In genomic region chr2:14054163-14054562, GRCm38 (mm10) we compare ENCODE assay signal across 9 mouse cellular contexts. TPM values are rescaled to one million over a fixed set of nuclear protein-coding genes. Genes with fewer than 3 reads are reported as not detected.
DNase-seq lines count a peak whose midpoint lies in the region; ATAC-seq and TF ChIP-seq lines count a peak whose summit lies in the region.
"Had no signal": no experiment of that assay in that cellular context is flagged by ENCODE, and none has a peak within 500 bp of the region (broad histone marks: within the 10 kb centered on the region; RNA-seq: fewer than 3 reads in every experiment).

No protein-coding gene starts in this region.

- TF ChIP-seq POLR2A in liver, adult 2 months (IDR thresholded peaks at IDR 0.05; ENCODE audit: extremely low read depth, insufficient read depth, low read length) = no peak
- no peak for TF ChIP-seq POLR2A in limb, embryonic 14.5 days (IDR thresholded peaks at IDR 0.05; ENCODE audit: borderline replicate concordance, extremely low read depth, insufficient read depth, insufficient read length)

- peak overlapping the region; percentile 92; the same call in 1 of the 2 replicates for H3K4me2 ChIP-seq in forebrain, postnatal 0 days (ENCODE audit: low read depth)
- no peak overlapping the region for H3K4me2 ChIP-seq in forebrain, embryonic 12.5 days
- no peak overlapping the region for H3K4me2 ChIP-seq in limb, embryonic 14.5 days (replicated peaks; ENCODE audit: low read depth, low read length, severe bottlenecking)
- peak overlapping the region; percentile 71; the same call in 1 of the 2 replicates for H3K4me2 ChIP-seq in neural tube, embryonic 14.5 days (ENCODE audit: low read depth, low read length)

- no peak overlapping the region for H3K9ac ChIP-seq in forebrain, postnatal 0 days
- H3K9ac ChIP-seq in forebrain, embryonic 12.5 days = no peak overlapping the region
- H3K9ac ChIP-seq in liver, adult 2 months (ENCODE audit: low read depth, low read length) = no peak overlapping the region
- no peak overlapping the region for H3K9ac ChIP-seq in limb, embryonic 14.5 days (ENCODE audit: low read depth, low read length, severe bottlenecking)
- no peak overlapping the region for H3K9ac ChIP-seq in neural tube, embryonic 14.5 days (replicated peaks; ENCODE audit: low read depth, low read length)

- ATAC-seq in forebrain, postnatal 0 days = no peak
- ATAC-seq in forebrain, embryonic 12.5 days (ENCODE audit: low FRiP score) = no peak
- ATAC-seq in limb, embryonic 14.5 days (ENCODE audit: low FRiP score, low read depth) = no peak
- ATAC-seq in neural tube, embryonic 14.5 days (ENCODE audit: low read depth) = no peak

- no peak overlapping the region for H3K27ac ChIP-seq in forebrain, postnatal 0 days (ENCODE audit: low read depth, low read length)
- H3K27ac ChIP-seq in forebrain, embryonic 12.5 days = no peak overlapping the region
- no peak overlapping the region for H3K27ac ChIP-seq in liver, adult 2 months (replicated peaks; ENCODE audit: insufficient read depth, low read depth, low read length)
- no peak overlapping the region for H3K27ac ChIP-seq in limb, embryonic 14.5 days (replicated peaks; ENCODE audit: low read depth, low read length)
- no peak overlapping the region for H3K27ac ChIP-seq in neural tube, embryonic 14.5 days (ENCODE audit: low read depth, low read length)

- no peaks in the 10 kb centered on the region for H3K9me3 ChIP-seq in forebrain, postnatal 0 days (ENCODE audit: low read length)
- no peaks in the 10 kb centered on the region for H3K9me3 ChIP-seq in forebrain, embryonic 12.5 days
- H3K9me3 ChIP-seq in limb, embryonic 14.5 days (ENCODE audit: control insufficient read depth, low read length) = no peaks in the 10 kb centered on the region
- no peaks in the 10 kb centered on the region for H3K9me3 ChIP-seq in neural tube, embryonic 14.5 days (ENCODE audit: control insufficient read depth, low read length)

- H3K27me3 ChIP-seq in forebrain, postnatal 0 days (ENCODE audit: insufficient read depth, low read length) = no peaks in the 10 kb centered on the region
- no peaks in the 10 kb centered on the region for H3K27me3 ChIP-seq in forebrain, embryonic 12.5 days
- H3K27me3 ChIP-seq in liver, adult 2 months (ENCODE audit: control insufficient read depth, insufficient read depth, low read length) = no peaks in the 10 kb centered on the region
- H3K27me3 ChIP-seq in limb, embryonic 14.5 days (ENCODE audit: control insufficient read depth, insufficient read depth, low read length) = no peaks in the 10 kb centered on the region
- H3K27me3 ChIP-seq in neural tube, embryonic 14.5 days (ENCODE audit: control insufficient read depth, insufficient read depth, low read length) = no peaks in the 10 kb centered on the region

- WGBS in forebrain, postnatal 0 days = 68% methylated on average over 3 of the region's 3 CpGs
- WGBS in forebrain, embryonic 12.5 days = 56% methylated on average over 3 of the region's 3 CpGs
- 78% methylated on average over 3 of the region's 3 CpGs for WGBS in liver, adult 2 months
- WGBS in limb, embryonic 14.5 days = 64% methylated on average over 3 of the region's 3 CpGs
- 40% methylated on average over 3 of the region's 3 CpGs for WGBS in neural tube, embryonic 14.5 days

- H3K79me2 ChIP-seq in liver, adult 2 months (ENCODE audit: control insufficient read depth, insufficient read depth, low read length) = peaks cover 9% of the 10 kb centered on the region; the same call in 1 of the 2 replicates

- H3K4me1 ChIP-seq in forebrain, postnatal 0 days (ENCODE audit: insufficient read depth) = no peaks in the 10 kb centered on the region
- peaks cover 6% of the 10 kb centered on the region for H3K4me1 ChIP-seq in forebrain, embryonic 12.5 days
- H3K4me1 ChIP-seq in liver, adult 2 months (ENCODE audit: control insufficient read depth, insufficient read depth, low read length) = no peaks in the 10 kb centered on the region
- no peaks in the 10 kb centered on the region for H3K4me1 ChIP-seq in limb, embryonic 14.5 days (ENCODE audit: control insufficient read depth, insufficient read depth, low read length)
- H3K4me1 ChIP-seq in neural tube, embryonic 14.5 days (ENCODE audit: control insufficient read depth, insufficient read depth, low read length) = peaks cover 8% of the 10 kb centered on the region

- H3K36me3 ChIP-seq in forebrain, postnatal 0 days (ENCODE audit: insufficient read depth) = no peaks in the 10 kb centered on the region
- no peaks in the 10 kb centered on the region for H3K36me3 ChIP-seq in forebrain, embryonic 12.5 days (replicated peaks)
- H3K36me3 ChIP-seq in liver, adult 2 months (ENCODE audit: control insufficient read depth, insufficient read depth, low read length) = no peaks in the 10 kb centered on the region
- H3K36me3 ChIP-seq in limb, embryonic 14.5 days (ENCODE audit: control insufficient read depth, insufficient read depth, low read length) = no peaks in the 10 kb centered on the region
- H3K36me3 ChIP-seq in neural tube, embryonic 14.5 days (ENCODE audit: control insufficient read depth, insufficient read depth, low read length) = no peaks in the 10 kb centered on the region

- no peak for TF ChIP-seq CTCF in forebrain, postnatal 0 days (IDR thresholded peaks at IDR 0.05; ENCODE audit: low read depth)
- TF ChIP-seq CTCF in liver, adult 2 months (IDR thresholded peaks at IDR 0.05; ENCODE audit: low read depth, low read length) = no peak

- H3K4me3 ChIP-seq in forebrain, postnatal 0 days (ENCODE audit: low read depth, low read length) = 0 out of 2 replicates have a peak overlapping the region, but pooled peaks have one; percentile 85
- no peak overlapping the region for H3K4me3 ChIP-seq in forebrain, embryonic 12.5 days (replicated peaks)
- no peak overlapping the region for H3K4me3 ChIP-seq in liver, adult 2 months (ENCODE audit: insufficient read depth, low read depth, low read length)
- H3K4me3 ChIP-seq in limb, embryonic 14.5 days (replicated peaks; ENCODE audit: low read length) = 0 out of 2 replicates have a peak overlapping the region, but pooled peaks have one; percentile 76
- H3K4me3 ChIP-seq in neural tube, embryonic 14.5 days (ENCODE audit: low read depth, low read length) = no peak overlapping the region

- no peak for DNase-seq in forebrain, postnatal 0 days
- DNase-seq in liver, adult 2 months (ENCODE audit: extremely low read depth, low read depth, low spot score) = peak; percentile 26
- no peak for DNase-seq in liver
- no peak for DNase-seq in limb, embryonic 14.5 days (ENCODE audit: low spot score)
- no peak for DNase-seq in embryo, embryonic 11 days
- DNase-seq in urinary bladder, postnatal 36 days (ENCODE audit: low spot score in 2 of 2) = no peak
- DNase-seq: kidney, adult 9 months had no signal

RNA-seq across cellular contexts. Expression of gene Hacd1, which starts 1.8 kb away (rescaled TPM):
- 60.3 and 67.5 TPM in 2 replicates for total RNA-seq in forebrain, postnatal 0 days (2014; rRNA removed)
- polyA plus RNA-seq in forebrain, postnatal 0 days (2015; fragmentation: Nextera tagmentation; extraction: Ambion mirVana) = 82.2 and 90.4 TPM in 2 replicates
- polyA plus RNA-seq in forebrain, embryonic 12.5 days (2016; fragmentation: Nextera tagmentation; extraction: Ambion mirVana) = 32.0 and 35.6 TPM in 2 replicates
- 29.2 and 30.8 TPM in 2 replicates for total RNA-seq in liver, adult 2 months (2014; rRNA removed)
- polyA plus RNA-seq in liver, adult 2 months (2012; rRNA removed) = 16.1 and 25.0 TPM in 2 replicates
- polyA plus RNA-seq in limb, embryonic 14.5 days (2012; rRNA removed) = 55.4 and 61.0 TPM in 2 replicates
- polyA plus RNA-seq in limb, embryonic 14.5 days (2014; fragmentation: Nextera tagmentation; extraction: Ambion mirVana) = 74.7 and 75.2 TPM in 2 replicates
- 93.3 and 94.1 TPM in 2 replicates for polyA plus RNA-seq in neural tube, embryonic 14.5 days (2014; fragmentation: Nextera tagmentation; extraction: Ambion mirVana)

RNA-seq across cellular contexts. Expression of gene Stam, which starts 19.7 kb away (rescaled TPM):
- 88.1 and 99.9 TPM in 2 replicates for total RNA-seq in forebrain, postnatal 0 days (2014; rRNA removed)
- polyA plus RNA-seq in forebrain, postnatal 0 days (2015; fragmentation: Nextera tagmentation; extraction: Ambion mirVana) = 74.6 and 100 TPM in 2 replicates
- polyA plus RNA-seq in forebrain, embryonic 12.5 days (2016; fragmentation: Nextera tagmentation; extraction: Ambion mirVana) = 97.8 and 111 TPM in 2 replicates
- 15.8 and 19.5 TPM in 2 replicates for total RNA-seq in liver, adult 2 months (2014; rRNA removed)
- 10.3 and 15.6 TPM in 2 replicates for polyA plus RNA-seq in liver, adult 2 months (2012; rRNA removed)
- 48.5 and 48.6 TPM in 2 replicates for polyA plus RNA-seq in limb, embryonic 14.5 days (2012; rRNA removed)
- 67.9 and 68.7 TPM in 2 replicates for polyA plus RNA-seq in limb, embryonic 14.5 days (2014; fragmentation: Nextera tagmentation; extraction: Ambion mirVana)
- 142 and 158 TPM in 2 replicates for polyA plus RNA-seq in neural tube, embryonic 14.5 days (2014; fragmentation: Nextera tagmentation; extraction: Ambion mirVana)

Comparison
In these comparisons a context has a peak if more than half of its experiments do, and no peak if none do; other contexts are left out.
1. H3K4me2 ChIP-seq: peak in forebrain, postnatal 0 days (single experiment) and neural tube, embryonic 14.5 days (single experiment); none in forebrain, embryonic 12.5 days (single experiment) and limb, embryonic 14.5 days (single experiment).
2. H3K4me3 ChIP-seq: peak in forebrain, postnatal 0 days (single experiment) and limb, embryonic 14.5 days (single experiment); none in forebrain, embryonic 12.5 days (single experiment), liver, adult 2 months (single experiment) and neural tube, embryonic 14.5 days (single experiment).